Mouse (Mus musculus): ENCODE results near the gene Tbx6.

Gene Tbx6

DNA sequence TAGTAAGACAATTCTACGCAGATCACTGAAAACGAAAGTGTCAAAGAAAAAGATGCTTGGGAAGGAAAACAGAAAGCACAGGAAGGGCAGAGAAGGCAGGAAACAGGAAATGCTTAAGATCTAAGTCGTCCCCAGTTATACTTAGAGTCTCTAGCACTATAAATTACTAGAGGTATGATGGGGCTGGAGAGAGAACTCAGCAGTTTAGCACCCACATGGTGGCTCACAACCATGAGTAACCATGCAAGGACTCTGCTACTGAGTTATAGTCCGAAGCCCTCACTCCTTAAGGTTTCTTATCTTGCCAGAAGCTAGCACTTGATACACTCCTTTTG, 13.0 kb downstream of the Tbx6 start:
- in situ Hi-C loops (cut with MseI, MboI): no loop called here

DNA sequence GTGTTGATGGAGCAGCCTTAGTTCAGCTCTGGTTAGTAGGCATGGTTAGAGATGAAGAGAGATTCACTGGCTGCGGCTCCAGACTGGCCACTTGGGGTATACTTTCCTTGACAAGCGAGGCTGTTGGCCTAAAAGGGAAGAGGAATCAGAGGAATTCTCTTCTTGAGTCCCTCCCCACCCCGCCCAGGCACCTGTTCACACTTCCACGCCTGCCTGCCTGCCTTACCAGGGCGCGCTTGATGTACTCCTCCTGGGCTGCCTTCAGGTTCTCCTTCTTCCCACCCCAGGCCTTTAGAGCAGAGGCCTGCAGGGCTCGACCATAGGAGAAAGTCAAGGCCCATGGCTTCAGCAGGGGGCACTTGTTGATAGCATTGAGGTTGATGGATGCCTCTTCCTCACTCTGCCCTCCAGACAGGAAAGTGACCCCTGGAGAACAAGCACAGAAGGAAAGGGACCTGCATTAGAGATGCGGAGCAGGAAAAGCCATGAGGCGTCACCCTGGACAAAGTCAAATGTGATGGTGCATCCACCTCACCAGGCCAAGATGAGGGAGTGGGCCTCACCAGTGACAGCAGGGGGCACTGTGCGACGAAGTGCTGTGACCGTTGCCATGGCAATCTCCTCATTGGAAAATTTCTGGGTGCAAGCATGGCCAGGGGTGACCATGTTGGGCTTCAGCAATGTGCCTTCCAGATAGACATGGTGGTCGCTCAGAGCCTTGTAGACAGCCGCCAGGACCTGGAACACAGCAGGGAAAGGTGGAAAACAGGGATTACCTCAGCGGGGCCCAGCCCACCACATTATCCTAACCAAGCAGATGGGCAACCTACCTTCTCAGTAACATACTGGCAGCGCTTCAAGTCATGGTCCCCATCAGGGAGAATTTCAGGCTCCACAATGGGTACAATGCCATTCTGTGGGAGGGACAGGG, 14.4 kb downstream of the Tbx6 start:
- in situ Hi-C loops (cut with MseI, MboI): no loop called here

DNA sequence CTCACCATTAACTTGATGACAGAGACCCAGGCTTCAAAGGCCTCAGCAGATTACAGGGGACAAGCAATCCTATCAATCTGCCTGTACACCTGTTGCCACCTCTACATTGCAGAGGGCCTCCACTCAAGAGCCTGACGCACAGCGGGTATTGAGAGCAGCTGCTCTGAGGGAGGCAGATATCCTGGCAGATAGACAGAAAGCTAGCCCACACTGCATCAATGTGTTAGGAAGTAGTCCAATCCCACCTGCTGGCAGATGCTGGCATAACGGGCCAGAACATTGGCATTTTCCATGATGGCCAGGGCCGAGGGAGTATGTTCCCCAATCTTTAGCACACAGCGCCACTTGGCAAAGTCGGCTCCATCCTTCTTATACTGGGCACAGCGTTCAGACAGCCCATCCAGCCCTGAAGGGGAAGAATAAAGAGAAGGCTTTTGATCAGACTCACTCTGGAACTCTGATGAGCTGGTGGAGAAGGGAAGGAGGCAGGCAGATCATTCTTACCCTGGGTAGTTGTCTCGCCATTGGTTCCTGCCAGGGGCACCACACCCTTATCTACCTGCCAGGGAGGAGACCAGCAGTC, 15.2 kb downstream of the Tbx6 start:
- in situ Hi-C loops (cut with MseI, MboI): no loop called here

DNA sequence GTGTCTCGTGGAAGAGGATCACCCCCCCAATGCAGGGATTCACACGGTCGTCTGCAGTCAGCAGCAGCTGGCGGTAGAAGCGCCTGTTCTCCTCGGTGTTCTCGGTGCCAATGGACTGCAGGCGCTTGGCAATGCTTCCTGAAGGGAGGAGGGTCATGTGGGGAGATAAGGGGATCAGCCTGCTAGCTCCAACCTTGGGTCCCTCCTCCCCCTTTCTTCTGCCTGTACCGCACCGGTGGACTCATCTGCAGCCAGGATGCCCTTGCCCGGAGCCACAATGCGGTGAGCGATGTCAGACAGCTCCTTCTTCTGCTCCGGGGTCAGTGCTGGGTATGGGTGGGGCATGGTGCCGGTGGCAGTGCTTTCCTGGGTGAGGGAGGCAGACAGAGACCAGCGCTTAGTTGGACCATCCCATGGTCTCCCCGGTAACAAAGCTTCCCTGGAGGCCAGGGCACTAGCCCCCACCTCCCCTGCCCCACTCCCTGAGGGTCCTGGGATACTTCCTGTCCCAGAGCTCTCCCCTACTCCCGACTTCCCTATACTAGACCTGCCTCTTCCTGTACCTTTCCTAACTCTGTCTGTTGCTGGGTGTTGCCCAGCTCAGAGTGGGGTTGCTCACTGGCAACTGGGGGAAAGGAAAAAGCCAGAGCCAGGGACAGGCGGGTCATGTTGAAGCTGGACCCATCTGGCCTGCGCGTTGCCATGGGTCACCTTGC, 16.3 kb downstream of the Tbx6 start, which contains the start of gene Fam57b:
Fam57b (plus strand) TSS at position 258 of the 716 bp plus-strand sequence.
- in situ Hi-C loops (cut with MseI, MboI): no loop called here

DNA sequence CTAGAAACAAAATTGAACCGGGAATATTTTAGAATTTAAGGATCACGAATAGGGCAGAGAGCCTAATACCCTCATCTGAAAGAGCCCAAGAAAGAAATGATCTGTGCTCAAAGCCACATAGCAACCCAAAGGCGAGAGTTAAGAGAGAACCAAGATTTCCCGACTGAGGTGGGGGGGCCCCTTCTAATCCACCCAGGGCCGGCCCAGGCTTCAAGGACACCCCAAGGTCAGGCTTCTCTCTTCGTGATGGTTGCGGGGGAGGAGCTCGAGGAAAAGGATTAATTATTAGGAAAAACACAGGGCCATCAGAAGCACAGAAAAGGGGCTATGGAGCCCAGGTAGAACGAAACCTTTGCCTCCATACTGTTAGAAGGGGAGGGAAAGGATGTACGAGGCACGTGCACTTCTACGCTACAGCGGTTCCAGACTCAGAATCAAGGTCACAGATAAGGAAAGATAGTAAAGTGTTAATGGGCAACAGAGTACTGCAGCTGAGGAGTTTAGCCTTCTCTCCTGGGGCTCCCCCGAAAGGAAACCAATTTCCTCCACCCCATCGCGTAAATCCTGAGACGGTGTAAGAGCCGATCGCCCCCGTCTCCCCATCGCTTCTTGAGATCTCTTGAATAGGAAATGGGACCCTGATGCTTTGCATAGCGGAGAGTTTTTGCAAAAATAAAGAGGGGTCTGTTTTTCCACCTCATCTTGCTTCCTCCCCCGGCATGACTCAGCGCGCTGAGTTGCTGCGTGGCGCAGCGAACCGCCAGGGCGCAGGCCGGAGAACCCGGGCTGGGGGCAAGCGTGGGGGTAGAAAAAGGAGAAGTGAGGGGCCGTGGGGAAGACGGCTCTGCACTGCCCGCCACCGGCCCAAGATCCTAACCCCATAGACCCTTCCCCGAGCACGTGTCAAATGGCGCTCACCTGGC, 17.1 kb downstream of the Tbx6 start:
- in situ Hi-C loops (cut with MseI, MboI): no loop called here

DNA sequence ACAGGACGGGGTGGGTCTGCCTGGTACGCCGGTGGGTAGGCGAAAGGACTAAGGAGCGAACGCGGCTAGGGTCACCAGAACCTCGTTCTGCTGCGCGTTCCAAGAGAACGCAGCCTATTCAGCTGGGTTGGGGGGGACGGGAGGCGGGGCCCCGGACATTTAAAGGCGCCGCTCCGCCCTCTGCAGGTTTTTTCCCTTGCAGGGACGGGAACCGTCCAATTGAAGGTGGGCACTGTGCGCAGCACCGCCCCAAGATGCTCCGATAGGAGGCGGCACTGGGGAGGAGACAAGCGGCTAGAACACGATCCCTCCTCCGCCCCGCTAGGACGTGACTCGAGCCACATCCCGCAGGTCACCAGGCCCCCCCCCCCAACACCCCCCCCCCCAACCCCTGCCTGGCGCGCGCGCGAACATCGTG, 17.8 kb downstream of the Tbx6 start:
- in situ Hi-C loops (cut with MseI, MboI): no loop called here

DNA sequence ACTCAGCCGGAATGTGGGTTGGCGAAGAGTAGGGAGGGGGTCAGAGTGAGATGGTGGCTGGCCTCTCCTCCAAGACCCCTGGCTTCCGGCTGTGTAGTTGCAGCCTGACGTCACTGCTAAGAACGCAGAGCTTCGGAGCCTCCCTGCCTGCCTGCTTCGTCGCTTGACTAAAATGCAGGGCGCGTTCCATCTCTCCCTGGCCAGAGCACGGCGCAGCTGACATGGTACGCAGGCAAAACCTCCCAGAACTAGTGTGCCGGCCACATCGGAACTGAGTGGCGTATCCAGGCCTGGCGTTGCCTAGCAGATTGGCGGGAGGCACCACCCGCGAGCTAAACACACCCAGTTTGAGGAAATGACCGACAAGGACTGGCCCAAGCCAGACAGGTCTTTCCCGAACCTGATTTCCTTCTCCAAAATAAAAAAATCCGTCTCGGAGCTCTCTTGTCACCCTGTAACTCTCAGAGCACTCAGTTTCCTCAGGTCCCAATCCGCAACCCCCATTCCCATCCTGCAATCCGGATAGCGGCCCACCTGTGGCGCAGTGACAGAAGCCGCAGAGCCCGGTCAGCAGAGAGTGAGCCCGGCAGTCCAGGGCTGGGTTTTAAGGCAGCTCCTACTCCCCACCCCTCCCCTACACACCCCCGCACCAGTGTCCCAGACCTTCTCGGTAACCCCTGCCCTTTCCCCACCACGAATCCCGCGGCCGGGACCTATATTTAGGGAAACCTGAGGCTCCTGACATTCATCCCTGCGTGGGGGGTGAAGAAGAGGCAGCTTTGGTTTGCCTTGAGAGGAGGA, 18.4 kb downstream of the Tbx6 start:
- in situ Hi-C loops (cut with MseI, MboI): no loop called here

DNA sequence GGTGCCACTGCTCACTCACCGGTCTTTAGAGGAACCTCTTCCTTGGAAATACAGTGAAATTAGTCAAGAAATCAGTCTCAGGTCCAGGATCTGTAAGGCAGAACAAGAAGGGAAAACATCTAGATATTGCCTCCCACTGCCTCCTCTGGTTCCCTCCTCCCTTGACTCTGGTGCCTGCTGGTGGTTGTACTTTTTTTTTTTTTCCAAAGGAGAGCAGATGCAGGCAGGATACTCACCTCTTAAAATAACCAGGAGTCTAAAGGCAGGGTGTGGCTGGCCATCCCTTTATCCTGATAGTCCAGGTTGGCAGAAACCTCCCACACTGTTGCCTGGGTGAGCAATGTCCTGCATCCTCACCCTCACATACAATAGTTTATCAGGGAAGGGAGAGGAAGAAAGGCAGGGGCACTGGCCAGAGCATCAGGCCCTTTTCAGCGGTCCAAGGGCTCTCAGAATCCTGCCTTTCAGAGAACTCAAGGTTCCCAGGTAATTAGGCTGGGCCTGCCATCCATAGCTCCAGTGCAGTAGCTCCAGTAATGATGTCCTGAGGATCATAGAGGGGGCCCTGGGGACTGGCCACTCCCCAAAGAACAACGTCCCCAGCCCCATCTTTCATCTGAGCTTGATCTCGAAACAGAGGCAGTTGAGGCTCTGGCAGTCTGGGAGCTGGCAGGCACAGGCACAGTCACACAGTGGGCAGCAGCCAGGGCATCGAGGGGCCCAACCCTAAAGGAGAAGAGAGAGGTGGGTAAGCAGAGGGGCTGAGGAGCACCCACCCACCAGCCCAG, 19.2 kb downstream of the Tbx6 start:
- in situ Hi-C loops (cut with MseI, MboI): no loop called here

DNA sequence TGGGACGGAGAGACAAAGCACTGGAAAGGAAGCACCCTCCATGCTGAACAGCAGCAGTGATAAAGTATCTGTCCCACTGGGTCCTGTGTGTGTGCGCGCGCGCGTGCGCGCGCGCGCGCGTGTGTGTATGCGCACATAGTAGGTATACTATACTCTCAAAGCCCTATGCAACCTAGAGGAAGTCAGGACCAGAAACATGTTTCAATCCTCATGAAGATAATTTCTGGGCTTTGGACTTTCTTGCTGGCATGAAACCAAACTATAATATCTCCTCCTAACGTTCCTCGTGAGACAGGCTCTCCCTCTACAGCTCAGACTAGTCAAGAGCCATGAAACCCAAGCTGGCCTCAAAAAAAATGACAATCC, 19.8 kb downstream of the Tbx6 start:
- in situ Hi-C loops (cut with MseI, MboI): no loop called here

DNA sequence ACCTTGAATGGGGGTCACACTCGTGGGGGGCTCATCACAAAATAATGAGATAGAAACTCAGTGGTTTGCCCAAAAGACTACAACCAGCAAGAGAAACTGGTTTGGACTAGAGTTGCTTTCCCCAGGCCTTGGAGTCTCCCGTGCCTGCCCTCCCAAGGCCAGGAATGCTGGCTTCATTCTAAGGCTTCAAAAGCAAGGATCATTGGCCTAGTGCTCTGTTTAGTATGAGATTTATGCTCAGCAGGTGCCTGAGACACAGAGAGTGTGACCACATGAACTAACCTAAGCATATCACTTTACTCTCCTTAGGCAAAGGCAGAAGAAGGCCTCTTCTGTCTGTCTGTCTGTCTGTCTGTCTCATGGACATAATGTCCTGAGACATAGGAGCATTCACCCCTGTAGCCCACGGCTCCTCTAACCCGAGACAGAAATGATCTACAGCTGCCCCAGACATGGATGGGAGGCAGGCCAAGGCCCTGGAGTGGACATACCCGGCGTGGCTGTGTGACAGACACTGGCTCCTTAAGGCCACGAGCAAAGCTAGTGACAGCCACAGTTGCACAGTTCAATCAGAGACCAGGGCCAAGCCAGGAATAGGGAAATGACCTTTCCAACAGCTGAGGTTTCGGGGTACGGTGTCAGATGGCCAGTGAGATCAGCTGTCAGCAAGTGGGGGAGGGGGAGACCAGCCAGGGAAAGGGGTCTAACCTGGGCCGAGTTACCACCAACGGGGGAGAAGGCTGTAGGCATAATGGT, 21.0 kb downstream of the Tbx6 start:
- in situ Hi-C loops (cut with MseI, MboI): no loop called here

DNA sequence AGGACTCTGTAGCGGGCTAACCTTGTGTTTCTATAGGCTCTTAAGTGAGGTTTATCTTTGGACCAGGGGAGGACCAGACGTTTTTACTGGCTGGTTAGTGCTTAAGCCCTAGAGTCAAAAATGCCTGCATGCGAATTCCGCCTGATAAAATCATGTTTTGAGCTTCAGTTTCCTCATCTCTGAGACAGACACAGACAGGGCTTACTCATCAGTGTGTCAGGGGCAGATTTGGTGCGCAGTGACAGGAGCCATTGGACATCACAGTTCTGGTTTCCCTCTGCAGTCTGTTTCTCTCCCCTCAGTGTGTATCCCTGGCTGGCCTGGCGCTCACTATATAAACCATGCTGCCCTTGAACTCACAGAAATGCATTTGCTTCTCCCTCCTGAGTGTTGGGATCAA, 21.9 kb downstream of the Tbx6 start:
- in situ Hi-C loops (cut with MseI, MboI): no loop called here

DNA sequence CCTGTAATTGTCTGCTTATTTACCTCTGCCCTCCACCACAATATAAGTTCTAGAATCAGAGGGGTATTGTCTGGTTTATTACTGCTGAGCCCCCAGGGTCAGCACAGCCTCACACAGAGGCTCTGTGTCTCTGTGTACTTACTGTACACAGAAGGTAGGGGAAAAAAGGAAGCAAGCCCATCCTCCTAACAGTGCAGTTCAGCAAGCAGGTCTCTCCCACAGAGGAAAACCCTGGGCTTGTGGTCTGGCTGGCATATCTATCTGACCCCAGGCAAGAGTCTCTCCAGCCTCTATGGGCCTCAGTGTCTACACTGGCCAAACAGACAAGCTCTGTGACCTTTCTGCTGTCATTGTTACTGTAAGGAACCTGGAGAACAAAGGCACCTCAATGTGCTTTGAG, 22.5 kb downstream of the Tbx6 start:
- in situ Hi-C loops (cut with MseI, MboI): no loop called here

DNA sequence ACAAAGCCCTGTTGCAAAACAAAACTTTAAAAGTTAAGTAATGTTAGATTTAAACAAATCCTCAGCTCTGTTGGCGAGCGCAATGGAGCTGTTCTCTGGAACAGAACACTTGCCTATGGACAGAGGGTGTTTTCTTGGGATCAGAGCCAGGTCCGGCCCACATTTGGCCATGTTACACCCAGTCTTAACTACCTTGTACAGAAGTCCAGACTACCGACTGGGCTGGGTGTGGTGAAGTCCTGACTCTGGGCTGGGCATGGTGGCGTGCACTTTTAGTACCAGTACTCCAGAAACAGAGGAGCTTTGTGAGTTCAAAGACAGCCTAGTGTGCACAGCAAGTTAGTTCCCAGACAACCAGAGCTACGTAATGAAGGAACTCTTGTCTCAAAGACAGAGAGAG, 25.7 kb downstream of the Tbx6 start:
- in situ Hi-C loops (cut with MseI, MboI): no loop called here

DNA sequence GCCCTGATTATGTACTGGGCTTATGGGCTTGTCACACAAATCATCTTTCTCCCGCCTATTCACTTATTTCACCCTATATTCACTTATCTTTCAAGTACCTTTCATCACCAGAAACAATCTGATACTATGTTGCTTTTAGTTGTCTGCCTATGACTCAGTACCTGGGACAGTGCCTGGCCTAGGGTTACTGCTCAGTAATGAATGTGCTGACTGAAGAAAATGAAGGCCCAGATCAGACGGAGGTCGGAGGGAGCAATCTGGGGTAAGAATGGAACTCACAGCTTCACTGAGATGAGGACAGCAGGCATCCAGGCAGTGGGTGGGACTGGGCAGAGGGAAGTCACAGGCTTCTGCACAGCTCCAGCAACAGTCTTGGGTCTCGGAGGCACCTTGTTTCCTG, 26.1 kb downstream of the Tbx6 start:
- in situ Hi-C loops (cut with MseI, MboI): no loop called here

DNA sequence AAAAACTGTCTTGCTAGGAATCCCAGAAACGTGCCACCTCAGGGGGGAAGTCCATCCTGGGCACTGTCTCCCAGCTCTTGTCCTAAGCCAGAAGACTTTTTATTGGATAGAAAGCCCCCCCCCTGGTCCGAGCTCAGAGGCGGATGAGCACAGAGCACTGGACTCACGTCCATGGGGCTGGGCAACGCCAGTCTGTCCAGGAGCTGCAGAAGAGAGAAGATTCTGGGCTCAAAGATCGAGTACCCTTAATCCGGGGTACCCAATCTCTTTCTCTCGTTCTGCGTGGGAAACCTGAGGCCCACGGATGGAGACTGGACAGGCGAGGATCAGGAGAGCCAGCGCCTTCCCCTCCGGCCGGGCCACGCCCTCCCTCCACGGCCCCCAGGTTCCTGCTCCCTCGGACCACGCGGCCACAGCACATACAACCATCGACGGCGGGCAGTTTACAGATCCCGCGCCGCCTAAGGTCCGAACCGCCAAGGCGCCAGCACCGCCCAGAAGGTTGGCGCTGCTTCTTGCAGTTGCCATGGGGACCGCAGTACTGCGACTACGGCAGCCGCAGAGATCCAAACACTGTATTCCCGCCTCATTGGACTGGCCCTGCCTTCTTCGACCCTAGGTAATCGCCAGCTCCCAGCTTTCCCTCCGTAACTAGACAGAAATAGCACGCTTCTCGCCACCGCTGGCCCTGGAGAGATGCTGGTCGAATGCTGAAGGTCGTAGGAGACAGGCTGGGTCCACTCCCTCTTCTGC, 27.6 kb downstream of the Tbx6 start:
- in situ Hi-C loops (cut with MseI, MboI): no loop called here

DNA sequence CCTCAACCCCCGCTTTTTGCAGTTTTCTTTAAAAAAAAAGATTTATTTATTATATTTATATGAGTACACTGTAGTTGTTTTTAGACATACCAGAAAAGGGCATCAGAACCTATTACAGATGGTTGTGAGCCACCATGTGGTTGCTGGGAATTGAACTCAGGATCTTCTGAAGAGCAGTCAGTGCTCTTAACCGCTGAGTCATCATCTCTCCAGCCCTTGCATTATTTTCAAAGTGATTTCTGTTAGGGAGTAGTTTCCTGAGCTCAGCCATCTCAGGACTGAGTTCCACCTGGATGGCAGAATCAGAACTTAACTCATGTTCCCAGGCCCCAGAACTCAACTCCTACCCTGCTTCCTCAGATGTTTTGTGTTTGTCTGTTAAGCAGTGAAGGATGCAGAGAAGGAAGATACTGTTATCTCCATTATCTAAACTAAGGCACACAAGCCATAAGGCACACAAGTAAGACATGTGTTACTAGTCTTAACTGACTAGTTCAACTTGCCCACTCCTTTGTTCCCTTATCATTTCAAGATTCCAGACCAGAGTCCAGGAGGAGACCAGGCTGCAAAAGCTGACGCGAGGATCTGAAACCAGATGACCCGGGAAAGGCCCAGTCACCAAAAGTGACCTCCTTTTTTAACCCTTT, 28.6 kb downstream of the Tbx6 start:
- in situ Hi-C loops (cut with MseI, MboI): no loop called here

DNA sequence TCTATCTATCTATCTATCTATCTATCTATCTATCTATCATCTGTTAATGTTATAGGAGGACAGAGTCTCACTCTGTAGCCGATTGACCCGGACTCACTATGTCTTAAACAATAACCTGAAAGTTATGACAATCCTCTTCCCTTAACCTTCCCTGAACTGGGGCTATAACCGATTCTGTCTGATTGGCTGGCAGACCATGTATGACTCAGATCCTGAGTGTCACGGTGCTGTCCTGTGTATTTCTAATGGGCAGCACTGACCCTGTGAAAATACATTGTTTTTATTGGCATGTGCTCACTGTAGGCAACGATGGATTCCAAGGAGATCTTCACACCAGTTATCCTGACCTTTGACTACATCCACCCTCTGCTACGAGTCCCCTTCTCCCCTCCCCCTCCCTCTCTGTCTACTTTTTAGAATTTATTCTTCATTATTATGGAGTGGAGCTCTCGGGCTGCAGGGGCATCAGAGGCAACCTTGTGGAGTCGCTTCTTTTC, 34.5 kb downstream of the Tbx6 start:
- in situ Hi-C loops (cut with MseI, MboI): no loop called here

DNA sequence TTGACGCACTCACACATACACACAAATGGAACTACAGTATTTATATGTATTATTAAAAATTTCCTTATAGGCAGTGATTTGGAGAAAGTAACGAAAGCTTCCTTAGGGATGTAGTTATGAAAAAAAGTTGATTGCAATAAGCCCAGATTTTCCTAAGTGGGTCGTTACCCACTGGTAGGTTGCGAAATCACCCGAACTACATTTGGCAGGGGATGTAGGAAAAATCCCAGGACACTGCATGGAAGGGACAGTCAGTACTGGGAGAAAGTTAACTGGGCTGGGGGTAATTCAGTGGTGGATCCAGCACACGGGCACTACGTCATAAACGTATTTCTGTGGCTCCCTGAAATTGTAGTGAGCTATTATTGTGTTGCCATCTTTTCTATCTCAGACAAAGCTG, 35.2 kb downstream of the Tbx6 start:
- in situ Hi-C loops (cut with MseI, MboI): no loop called here
